Mouse (Mus musculus) ES-Bruce4 (cell line): ENCODE results near the gene Marveld3.

Experiments used
- CTCF ChIP-seq: IDR thresholded peaks from one replicate; pipeline ENCODE4 v1.8.1; 2011; ENCODE audit warnings: low read depth, low read length
- POLR2A ChIP-seq: IDR thresholded peaks from one replicate; pipeline ENCODE4 v1.8.1; 2011; ENCODE audit warnings: low read length; ENCODE audit not compliant: insufficient read depth

DNA sequence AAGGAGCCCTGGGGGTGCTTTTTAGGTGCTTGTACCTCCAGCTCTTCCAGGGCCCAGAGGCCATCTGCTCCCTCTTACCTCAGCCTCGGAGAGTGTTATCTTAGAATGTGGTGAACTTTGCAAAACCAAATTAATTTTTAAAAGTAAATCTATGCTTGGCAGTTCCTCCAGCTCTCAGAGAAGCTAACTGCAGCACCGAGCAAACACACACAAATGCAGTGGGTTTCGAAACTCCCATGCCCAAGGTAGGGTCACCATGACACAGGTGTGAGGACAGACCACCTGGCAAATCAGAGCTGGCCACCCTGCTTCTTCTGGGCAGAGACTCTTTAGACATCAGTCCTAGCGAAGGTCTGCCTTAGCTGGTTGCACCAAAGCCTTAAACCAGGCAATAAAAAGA, 10.9 kb upstream of the Marveld3 start:
- TF ChIP-seq CTCF = no peak
- TF ChIP-seq POLR2A = no peak
